Mouse (Mus musculus): ENCODE measurements around the gene Eri3. TPM values are rescaled to one million over a fixed set of nuclear protein-coding genes. Genes with fewer than 3 reads are reported as not detected.
A peak's percentile ranks its signal among the peaks of the same experiment; 100 is the strongest.

The Eri3 gene
- total and polyA plus RNA-seq, 3 experiments: 20.7 to 151 (median 54.3) TPM

- Histone ChIP-seq H3K27me3 (ENCODE audit: insufficient read depth, low read length) (no peaks in the 10 kb centered on the region), H3K4me1 (ENCODE audit: insufficient read depth, low read depth, low read length) (no peaks in the 10 kb centered on the region), H3K4me3 (ENCODE audit: low read depth, low read length) (no peak overlapping the region), H3K9me3 (replicated peaks) (no peaks in the 10 kb centered on the region), H3K36me3 (replicated peaks) (peaks cover 48% of the 10 kb centered on the region)
- ATAC-seq (ENCODE audit: extremely low read depth, insufficient number of reproducible peaks, low FRiP score, poor library complexity, severe bottlenecking): no peak
- DNase-seq (ENCODE audit: low spot score): no peak
- TF ChIP-seq POLR2AphosphoS5 (IDR thresholded peaks at IDR 0.05; ENCODE audit: insufficient replicate concordance, low read depth, low read length) (no peak), CTCF (IDR thresholded peaks at IDR 0.05; ENCODE audit: low read depth, low read length) (no peak), TAL1 (conservative IDR thresholded peaks at IDR 0.05; ENCODE audit: low read depth, low read length) (no peak)
Measured at GRCm38 (mm10) chr4:117666054-117666453, 115.9 kb downstream of the Eri3 start.

- ATAC-seq (ENCODE audit: extremely low read depth, insufficient number of reproducible peaks, low FRiP score, poor library complexity, severe bottlenecking): no peak
- DNase-seq (ENCODE audit: low spot score): no peak
- Histone ChIP-seq H3K4me3 (ENCODE audit: low read depth, low read length) (no peak overlapping the region), H3K9me3 (replicated peaks) (no peaks in the 10 kb centered on the region), H3K4me1 (ENCODE audit: insufficient read depth, low read depth, low read length) (peaks cover 4% of the 10 kb centered on the region; the same call in 1 of the 2 replicates), H3K36me3 (replicated peaks) (peaks cover 64% of the 10 kb centered on the region), H3K27me3 (ENCODE audit: insufficient read depth, low read length) (no peaks in the 10 kb centered on the region)
- TF ChIP-seq CTCF (IDR thresholded peaks at IDR 0.05; ENCODE audit: low read depth, low read length) (no peak), POLR2AphosphoS5 (IDR thresholded peaks at IDR 0.05; ENCODE audit: insufficient replicate concordance, low read depth, low read length) (no peak), GATA1 (IDR thresholded peaks at IDR 0.05; ENCODE audit: borderline replicate concordance, low read length) (no peak), TAL1 (conservative IDR thresholded peaks at IDR 0.05; ENCODE audit: low read depth, low read length) (no peak)
Measured at GRCm38 (mm10) chr4:117669874-117670273, 119.7 kb downstream of the Eri3 start.

GRCm38 (mm10) chr4:117672042-117672441, 121.9 kb downstream of the Eri3 start:
- Histone ChIP-seq H3K4me1 (ENCODE audit: insufficient read depth, low read depth, low read length) (peaks cover 4% of the 10 kb centered on the region; the same call in 1 of the 2 replicates), H3K9me3 (replicated peaks) (no peaks in the 10 kb centered on the region), H3K27me3 (ENCODE audit: insufficient read depth, low read length) (no peaks in the 10 kb centered on the region), H3K4me3 (ENCODE audit: low read depth, low read length) (no peak overlapping the region), H3K36me3 (replicated peaks) (peaks cover 78% of the 10 kb centered on the region)
- TF ChIP-seq GATA2 (IDR thresholded peaks at IDR 0.05; ENCODE audit: borderline replicate concordance, low read depth, low read length) (no peak), POLR2AphosphoS5 (IDR thresholded peaks at IDR 0.05; ENCODE audit: insufficient replicate concordance, low read depth, low read length) (no peak), CTCF (IDR thresholded peaks at IDR 0.05; ENCODE audit: low read depth, low read length) (no peak)
- DNase-seq (ENCODE audit: low spot score) (no peak), ATAC-seq (ENCODE audit: extremely low read depth, insufficient number of reproducible peaks, low FRiP score, poor library complexity, severe bottlenecking) (no peak)

- H3K4me1 ChIP-seq (ENCODE audit: insufficient read depth, low read depth, low read length): peaks cover 4% of the 10 kb centered on the region; the same call in 1 of the 2 replicates
- TF ChIP-seq TAL1 (conservative IDR thresholded peaks at IDR 0.05; ENCODE audit: low read depth, low read length): no peak
- no peak for TF ChIP-seq POLR2AphosphoS5 (IDR thresholded peaks at IDR 0.05; ENCODE audit: insufficient replicate concordance, low read depth, low read length)
- TF ChIP-seq GATA2 (IDR thresholded peaks at IDR 0.05; ENCODE audit: borderline replicate concordance, low read depth, low read length): no peak
- no peak for TF ChIP-seq GATA1 (IDR thresholded peaks at IDR 0.05; ENCODE audit: borderline replicate concordance, low read length)
- TF ChIP-seq CTCF (IDR thresholded peaks at IDR 0.05; ENCODE audit: low read depth, low read length): no peak
- H3K36me3 ChIP-seq (replicated peaks): peaks cover 93% of the 10 kb centered on the region
- no peaks in the 10 kb centered on the region for H3K9me3 ChIP-seq (replicated peaks)
- H3K4me3 ChIP-seq (ENCODE audit: low read depth, low read length): no peak overlapping the region
- ATAC-seq (ENCODE audit: extremely low read depth, insufficient number of reproducible peaks, low FRiP score, poor library complexity, severe bottlenecking) (no peak), DNase-seq (ENCODE audit: low spot score) (no peak)
- no peaks in the 10 kb centered on the region for H3K27me3 ChIP-seq (ENCODE audit: insufficient read depth, low read length)
Measured at GRCm38 (mm10) chr4:117673901-117674300, 123.7 kb downstream of the Eri3 start.

- no peak overlapping the region for H3K4me3 ChIP-seq (ENCODE audit: low read depth, low read length)
- H3K36me3 ChIP-seq (replicated peaks): peaks cover 93% of the 10 kb centered on the region
- TF ChIP-seq CTCF (IDR thresholded peaks at IDR 0.05; ENCODE audit: low read depth, low read length): peak; percentile 65
- TF ChIP-seq GATA1 (IDR thresholded peaks at IDR 0.05; ENCODE audit: borderline replicate concordance, low read length): no peak
- DNase-seq (ENCODE audit: low spot score) (peak; percentile 62), ATAC-seq (ENCODE audit: extremely low read depth, insufficient number of reproducible peaks, low FRiP score, poor library complexity, severe bottlenecking) (no peak; the same call in 1 of the 2 replicates)
- peaks cover 19% of the 10 kb centered on the region for H3K4me1 ChIP-seq (ENCODE audit: insufficient read depth, low read depth, low read length)
- no peaks in the 10 kb centered on the region for H3K9me3 ChIP-seq (replicated peaks)
- H3K27me3 ChIP-seq (ENCODE audit: insufficient read depth, low read length): no peaks in the 10 kb centered on the region
Measured at GRCm38 (mm10) chr4:117676903-117677302, 126.7 kb downstream of the Eri3 start.

- ATAC-seq (ENCODE audit: extremely low read depth, insufficient number of reproducible peaks, low FRiP score, poor library complexity, severe bottlenecking): 0 out of 2 replicates have a peak, but pooled peaks have one; percentile 36
- peaks cover 2% of the 10 kb centered on the region; the same call in 1 of the 2 replicates for H3K27me3 ChIP-seq (ENCODE audit: insufficient read depth, low read length)
- TF ChIP-seq CTCF (IDR thresholded peaks at IDR 0.05; ENCODE audit: low read depth, low read length) (no peak), TAL1 (conservative IDR thresholded peaks at IDR 0.05; ENCODE audit: low read depth, low read length) (no peak)
- H3K4me3 ChIP-seq (ENCODE audit: low read depth, low read length): peak overlapping the region; percentile 92; the same call in 1 of the 2 replicates
- H3K9me3 ChIP-seq (replicated peaks): no peaks in the 10 kb centered on the region
- peaks cover 20% of the 10 kb centered on the region for H3K4me1 ChIP-seq (ENCODE audit: insufficient read depth, low read depth, low read length)
- DNase-seq (ENCODE audit: low spot score): no peak
- peaks cover 52% of the 10 kb centered on the region for H3K36me3 ChIP-seq (replicated peaks)
Measured at GRCm38 (mm10) chr4:117680963-117681362, 130.8 kb downstream of the Eri3 start.

GRCm38 (mm10) chr4:117681931-117682461, 131.8 kb downstream of the Eri3 start, which contains the start of gene Dmap1:
TSS of gene Dmap1 (minus strand) at chr4:117682273.
- Histone ChIP-seq H3K36me3 (replicated peaks) (peaks cover 42% of the 10 kb centered on the region), H3K4me1 (ENCODE audit: insufficient read depth, low read depth, low read length) (peaks cover 20% of the 10 kb centered on the region), H3K4me3 (ENCODE audit: low read depth, low read length) (peak within 1 kb of the TSS; percentile 92), H3K27me3 (ENCODE audit: insufficient read depth, low read length) (peaks cover 8% of the 10 kb centered on the region), H3K9me3 (replicated peaks) (no peaks in the 10 kb centered on the region)
- peak; percentile 58 for ATAC-seq (ENCODE audit: extremely low read depth, insufficient number of reproducible peaks, low FRiP score, poor library complexity, severe bottlenecking)
- DNase-seq (ENCODE audit: low spot score): peak; percentile 46
- TF ChIP-seq TAL1 (conservative IDR thresholded peaks at IDR 0.05; ENCODE audit: low read depth, low read length): no peak
- TF ChIP-seq GATA2 (IDR thresholded peaks at IDR 0.05; ENCODE audit: borderline replicate concordance, low read depth, low read length): no peak

All from G1E (cell line).